Mouse (Mus musculus) cerebellum, adult 18-20 months (tissue): ENCODE results near the gene Necab2.

Experiments used
- DNase-seq, 2 experiments: peaks; one replicate each; pipeline ENCODE4 v3.0.0; 2021

Necab2 gene

GRCm38 (mm10) chr8:119428766-119429327, 17.7 kb upstream of the Necab2 start:
- DNase-seq: no peak

GRCm38 (mm10) chr8:119429552-119429951, 17.0 kb upstream of the Necab2 start:
- no peak for DNase-seq

- no peak for DNase-seq
Observed at GRCm38 (mm10) chr8:119430250-119430649, 16.3 kb upstream of the Necab2 start.

GRCm38 (mm10) chr8:119430690-119431089, 15.8 kb upstream of the Necab2 start:
- no peak for DNase-seq

GRCm38 (mm10) chr8:119432372-119432771, 14.1 kb upstream of the Necab2 start:
- no peak for DNase-seq

- DNase-seq: no peak
Observed at GRCm38 (mm10) chr8:119433582-119434174, 12.8 kb upstream of the Necab2 start, which contains the start of gene Osgin1. Gene Osgin1 (plus strand): TSS chr8:119434124.

- no peak for DNase-seq
Observed at GRCm38 (mm10) chr8:119434569-119434968, 11.9 kb upstream of the Necab2 start.

GRCm38 (mm10) chr8:119435527-119435926, 11.0 kb upstream of the Necab2 start:
- no peak for DNase-seq

GRCm38 (mm10) chr8:119436331-119436730, 10.2 kb upstream of the Necab2 start:
- no peak for DNase-seq

- no peak for DNase-seq
Observed at GRCm38 (mm10) chr8:119436933-119437332, 9.6 kb upstream of the Necab2 start.

GRCm38 (mm10) chr8:119437506-119437905, 9.0 kb upstream of the Necab2 start:
- peak in 1 of 2 experiments; percentile 26 for DNase-seq

GRCm38 (mm10) chr8:119438876-119439275, 7.6 kb upstream of the Necab2 start:
- DNase-seq: no peak

- no peak for DNase-seq
Observed at GRCm38 (mm10) chr8:119439424-119439823, 7.1 kb upstream of the Necab2 start.

GRCm38 (mm10) chr8:119439893-119440249, 6.6 kb upstream of the Necab2 start:
- no peak for DNase-seq

- peak; percentile 35 to 59 for DNase-seq
Observed at GRCm38 (mm10) chr8:119440250-119440951, 6.1 kb upstream of the Necab2 start.

- no peak for DNase-seq
Observed at GRCm38 (mm10) chr8:119440952-119441270, 5.6 kb upstream of the Necab2 start.

GRCm38 (mm10) chr8:119442013-119442412, 4.5 kb upstream of the Necab2 start:
- DNase-seq: no peak

- DNase-seq: no peak
Observed at GRCm38 (mm10) chr8:119442970-119443369, 3.5 kb upstream of the Necab2 start.

GRCm38 (mm10) chr8:119446990-119447780, 666 bp downstream of the Necab2 start:
- DNase-seq: no peak

- no peak for DNase-seq
Observed at GRCm38 (mm10) chr8:119447781-119448170, 1.3 kb downstream of the Necab2 start.

GRCm38 (mm10) chr8:119449627-119450026, 3.1 kb downstream of the Necab2 start:
- DNase-seq: no peak

- no peak for DNase-seq
Observed at GRCm38 (mm10) chr8:119451131-119451530, 4.6 kb downstream of the Necab2 start.

GRCm38 (mm10) chr8:119452919-119453318, 6.4 kb downstream of the Necab2 start:
- DNase-seq: no peak

- no peak for DNase-seq
Observed at GRCm38 (mm10) chr8:119456045-119456444, 9.5 kb downstream of the Necab2 start.
